Mouse (Mus musculus) testis, adult 2 months (tissue): ENCODE measurements around the gene Ccdc63.

Source experiments
- CTCF ChIP-seq: fragments of 200-500 bp; IDR thresholded peaks from 2 replicates; pipeline ENCODE4 v1.5.1; 2012; ENCODE audit warnings: low read depth, mild to moderate bottlenecking, inconsistent platforms, low read length, moderate library complexity; ENCODE audit not compliant: control insufficient read depth, insufficient read depth, insufficient replicate concordance
- POLR2A ChIP-seq: fragments of 200-500 bp; IDR thresholded peaks from 2 replicates; pipeline ENCODE4 v1.6.1; 2012; ENCODE audit warnings: low read depth, mild to moderate bottlenecking, inconsistent platforms, low read length, moderate library complexity; ENCODE audit not compliant: control insufficient read depth

DNA sequence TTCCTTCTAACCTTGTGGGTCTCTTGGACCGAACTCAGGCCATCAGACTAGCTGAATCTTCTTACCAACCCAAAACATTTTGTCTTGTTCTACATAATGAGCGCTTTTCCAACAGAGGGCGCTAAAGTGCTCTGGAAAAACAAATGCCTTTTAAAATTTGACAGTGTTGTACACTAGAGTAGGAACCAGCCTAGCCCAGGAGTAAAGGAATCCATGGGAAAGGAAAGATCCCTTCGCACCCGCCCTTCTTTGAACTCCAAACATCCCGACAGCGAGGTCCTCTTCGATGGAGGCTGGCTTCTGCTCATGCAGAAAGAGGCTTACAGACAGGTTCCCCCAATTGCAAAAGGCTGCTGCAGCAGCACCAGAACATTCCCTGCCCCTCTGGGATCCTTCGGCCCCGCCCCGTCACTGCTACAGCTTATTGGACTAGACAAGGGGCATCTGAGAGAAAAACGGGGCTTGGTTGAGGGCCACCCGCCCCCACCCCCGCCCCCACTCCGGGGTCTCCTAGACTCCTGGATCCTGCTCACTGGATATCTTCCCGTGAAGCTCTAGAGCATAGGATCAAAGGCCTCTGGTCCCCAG lies 11.5 kb downstream of the Ccdc63 start:
- TF ChIP-seq POLR2A: no peak
- no peak for TF ChIP-seq CTCF
